Mouse (Mus musculus): ENCODE data around the gene Ntrk1.

DNA sequence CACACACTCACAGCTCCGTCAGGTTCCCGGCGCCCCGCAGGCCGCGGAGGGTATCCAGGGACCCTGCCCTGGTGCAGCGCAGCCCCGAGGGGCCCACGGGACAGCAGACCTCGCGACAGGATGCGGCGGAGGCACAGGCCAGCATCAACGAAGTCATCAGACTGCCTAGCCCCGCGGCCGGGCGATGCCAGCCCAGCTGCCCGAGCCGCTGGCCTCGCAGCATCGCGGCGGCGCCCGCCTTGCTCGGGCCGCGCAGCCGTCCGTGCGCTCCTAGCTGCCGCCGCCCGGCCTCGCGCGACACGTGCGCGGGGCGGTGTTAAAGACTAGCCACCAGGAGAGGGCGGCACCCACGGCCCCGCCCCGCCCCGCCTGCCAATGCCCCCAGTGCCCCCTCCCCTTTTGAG, at the start of gene Ntrk1:
- TF ChIP-seq MAX (IDR thresholded peaks at IDR 0.05; ENCODE audit: low read length) (no peak), MXI1 (IDR thresholded peaks at IDR 0.05; ENCODE audit: low read depth, low read length) (no peak), EP300 (IDR thresholded peaks at IDR 0.05; ENCODE audit: low read depth in 1 of 2, low read length in 2 of 2) (no peak)
